In the genomic region with DNA sequence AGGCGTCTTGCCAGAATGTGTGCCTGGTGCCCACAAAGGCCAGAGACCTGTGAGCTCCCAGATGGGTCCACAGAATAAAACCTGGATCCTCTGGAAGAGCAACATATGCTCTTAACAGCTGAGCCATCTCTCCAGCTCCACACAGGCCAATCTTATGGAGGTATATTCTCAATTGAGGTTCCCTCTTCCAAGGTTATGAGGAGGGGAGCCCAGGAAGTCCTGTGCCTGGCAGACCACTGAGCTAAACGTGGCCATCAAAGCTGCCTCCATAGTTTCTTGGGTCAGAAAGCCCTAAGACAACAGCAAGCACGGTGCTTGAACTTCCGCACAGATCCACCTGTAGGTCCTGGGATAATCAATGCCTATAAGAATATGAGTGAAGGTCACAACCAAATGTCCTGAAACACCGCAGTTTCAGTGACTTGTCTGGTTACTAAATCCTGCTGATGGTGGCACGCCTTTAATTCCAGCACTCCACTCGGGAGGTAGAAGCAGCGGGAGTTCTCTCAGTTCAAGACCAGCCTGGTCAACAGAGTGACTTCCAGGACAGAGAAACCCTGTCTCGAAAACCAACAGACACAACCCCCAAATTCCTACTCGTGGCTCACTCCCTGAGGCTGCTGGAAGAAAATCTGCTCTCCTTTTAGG, we compare ENCODE assay signal across 8 mouse cellular contexts. TPM values are rescaled to one million over a fixed set of nuclear protein-coding genes. Genes with fewer than 3 reads are reported as not detected.
A peak's percentile ranks its signal among the peaks of the same experiment; 100 is the strongest.
DNase-seq lines count a peak whose midpoint lies in the region; ATAC-seq lines count a peak whose summit lies in the region.

No protein-coding gene starts in this region.

- peaks cover 20% of the 10 kb centered on the region for H3K4me1 ChIP-seq in embryonic facial prominence, embryonic 10.5 days
- H3K4me1 ChIP-seq in hindbrain, embryonic 14.5 days (replicated peaks; ENCODE audit: control insufficient read depth, insufficient read depth, low read length): peaks cover 12% of the 10 kb centered on the region
- peaks cover 17% of the 10 kb centered on the region for H3K4me1 ChIP-seq in midbrain, embryonic 16.5 days (ENCODE audit: control insufficient read depth, insufficient read depth, low read length)

- no peaks in the 10 kb centered on the region for H3K27me3 ChIP-seq in embryonic facial prominence, embryonic 10.5 days (replicated peaks; ENCODE audit: low read depth, poor library complexity, severe bottlenecking)
- H3K27me3 ChIP-seq in hindbrain, embryonic 14.5 days (ENCODE audit: control insufficient read depth, insufficient read depth, low read length): no peaks in the 10 kb centered on the region
- H3K27me3 ChIP-seq in midbrain, embryonic 16.5 days (ENCODE audit: control insufficient read depth, insufficient read depth, low read depth, low read length): no peaks in the 10 kb centered on the region

- DNase-seq in layer of hippocampus, adult 11-12 months (ENCODE audit: low spot score): peak; percentile 2
- no peak for DNase-seq in layer of hippocampus, adult 18-20 months (ENCODE audit: low spot score in 2 of 2)
- no peak for DNase-seq in embryonic facial prominence, embryonic 10.5 days (ENCODE audit: low spot score)
- DNase-seq in hindbrain, embryonic 14.5 days (ENCODE audit: low spot score): no peak
- no peak for DNase-seq in adrenal gland, postnatal 36 days
- DNase-seq in gastrocnemius, postnatal 10 days: no peak
- DNase-seq in left cerebral cortex, adult 18-20 months (ENCODE audit: low spot score in 2 of 2): no peak

- peak overlapping the region; percentile 88 for H3K27ac ChIP-seq in embryonic facial prominence, embryonic 10.5 days (replicated peaks)
- H3K27ac ChIP-seq in hindbrain, embryonic 14.5 days: no peak overlapping the region
- H3K27ac ChIP-seq in midbrain, embryonic 16.5 days (ENCODE audit: low read length): no peak overlapping the region

- WGBS in embryonic facial prominence, embryonic 10.5 days: 37% methylated on average over 10 of the region's 10 CpGs
- 39% methylated on average over 10 of the region's 10 CpGs for WGBS in hindbrain, embryonic 14.5 days
- 40% methylated on average over 10 of the region's 10 CpGs for WGBS in midbrain, embryonic 16.5 days

- H3K9ac ChIP-seq in hindbrain, embryonic 14.5 days: peak overlapping the region; percentile 90
- peak overlapping the region; percentile 82 for H3K9ac ChIP-seq in midbrain, embryonic 16.5 days (ENCODE audit: low read depth, low read length)

- H3K4me2 ChIP-seq in hindbrain, embryonic 14.5 days (replicated peaks): peak overlapping the region; percentile 88
- H3K4me2 ChIP-seq in midbrain, embryonic 16.5 days (ENCODE audit: low read length): peak overlapping the region; percentile 97

- peak overlapping the region; percentile 98 for H3K4me3 ChIP-seq in embryonic facial prominence, embryonic 10.5 days
- peak overlapping the region; percentile 94 for H3K4me3 ChIP-seq in hindbrain, embryonic 14.5 days (replicated peaks; ENCODE audit: low read length)
- peak overlapping the region; percentile 93 for H3K4me3 ChIP-seq in midbrain, embryonic 16.5 days (ENCODE audit: low read depth, low read length)

- no peak for ATAC-seq in hindbrain, embryonic 14.5 days (ENCODE audit: low FRiP score)
- ATAC-seq in midbrain, embryonic 16.5 days: no peak

- no peaks in the 10 kb centered on the region for H3K9me3 ChIP-seq in embryonic facial prominence, embryonic 10.5 days
- no peaks in the 10 kb centered on the region for H3K9me3 ChIP-seq in hindbrain, embryonic 14.5 days (ENCODE audit: control insufficient read depth, low read length)
- H3K9me3 ChIP-seq in midbrain, embryonic 16.5 days (replicated peaks; ENCODE audit: control insufficient read depth, low read length, poor library complexity, severe bottlenecking): no peaks in the 10 kb centered on the region

- H3K36me3 ChIP-seq in embryonic facial prominence, embryonic 10.5 days (replicated peaks): peaks cover 5% of the 10 kb centered on the region
- H3K36me3 ChIP-seq in hindbrain, embryonic 14.5 days (replicated peaks; ENCODE audit: control insufficient read depth, insufficient read depth): no peaks in the 10 kb centered on the region
- no peaks in the 10 kb centered on the region for H3K36me3 ChIP-seq in midbrain, embryonic 16.5 days (ENCODE audit: control insufficient read depth, insufficient read depth, low read length)

RNA-seq across cellular contexts. Expression of a gene that starts 0.9 kb away (rescaled TPM):
- total RNA-seq in layer of hippocampus, adult 18-20 months (2021): 10 to 100 TPM; 27.0 to 27.9 TPM
- polyA plus RNA-seq in embryonic facial prominence, embryonic 10.5 days (2016; fragmentation: Nextera tagmentation; extraction: Ambion mirVana): 67.3 and 71.2 TPM in 2 replicates
- 40.6 and 41.3 TPM in 2 replicates for polyA plus RNA-seq in hindbrain, embryonic 14.5 days (2014; fragmentation: Nextera tagmentation; extraction: Ambion mirVana)
- polyA plus RNA-seq in midbrain, embryonic 16.5 days (2015; fragmentation: Nextera tagmentation; extraction: Ambion mirVana): 42.1 and 43.3 TPM in 2 replicates
- total RNA-seq in adrenal gland, postnatal 36 days (2021): 10 to 100 TPM; 22.7 to 23.1 TPM
- total RNA-seq in gastrocnemius, postnatal 10 days (2021): 10 to 100 TPM; 10.7 to 13.3 TPM
- total RNA-seq in left cerebral cortex, adult 18-20 months (2021): 10 to 100 TPM; 25.8 to 30.5 TPM
